Mouse (Mus musculus): ENCODE results near the gene Lat. TPM values are rescaled to one million over a fixed set of nuclear protein-coding genes. Genes with fewer than 3 reads are reported as not detected.
"Not testable (repeated sequence)": the region's sequence is repeated elsewhere in the genome, so short reads cannot be mapped to it uniquely, and the experiment has no call there.

Gene Lat
- polyA plus RNA-seq, 1 experiment from 2014 or later, result 4.5 TPM

DNA sequence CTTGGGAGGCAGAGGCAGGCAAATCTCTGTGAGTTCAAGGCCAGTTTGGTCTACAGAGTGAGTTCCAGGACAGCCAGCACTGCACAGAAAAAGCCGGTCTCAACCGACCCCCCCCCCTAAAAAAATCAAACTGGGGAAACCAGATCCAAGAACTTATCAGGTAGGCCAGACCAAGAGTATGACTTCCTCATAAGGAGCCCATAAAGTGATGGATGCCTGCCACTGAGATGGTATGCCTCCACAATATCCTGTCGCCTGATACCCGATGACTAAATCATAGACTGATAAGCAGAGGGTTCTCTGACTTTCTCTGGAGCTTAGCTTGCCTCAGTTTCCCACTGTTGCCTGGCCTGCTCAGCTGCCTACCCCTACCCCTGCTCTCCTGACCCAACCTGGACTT, 28.5 kb upstream of the Lat start:
- no peaks in the 10 kb centered on the region for H3K36me3 ChIP-seq (ENCODE audit: control insufficient read depth, insufficient read depth, low read length)
- no peak overlapping the region for H3K27ac ChIP-seq (ENCODE audit: low read length)
- no peak overlapping the region for H3K9ac ChIP-seq (ENCODE audit: low read length)
- no peaks in the 10 kb centered on the region for H3K27me3 ChIP-seq (ENCODE audit: control insufficient read depth, insufficient read depth, low read depth, low read length)
- H3K4me1 ChIP-seq (replicated peaks; ENCODE audit: control insufficient read depth, insufficient read depth, low read length), result peaks cover 8% of the 10 kb centered on the region
- H3K9me3 ChIP-seq (ENCODE audit: control insufficient read depth, low read length), result no peaks in the 10 kb centered on the region
- ATAC-seq (ENCODE audit: low read depth), result no peak
- no peak overlapping the region for H3K4me2 ChIP-seq (ENCODE audit: low read depth, low read length)
- H3K4me3 ChIP-seq (ENCODE audit: low read length), result no peak overlapping the region
- 79% methylated on average over 4 of the region's 4 CpGs for WGBS

DNA sequence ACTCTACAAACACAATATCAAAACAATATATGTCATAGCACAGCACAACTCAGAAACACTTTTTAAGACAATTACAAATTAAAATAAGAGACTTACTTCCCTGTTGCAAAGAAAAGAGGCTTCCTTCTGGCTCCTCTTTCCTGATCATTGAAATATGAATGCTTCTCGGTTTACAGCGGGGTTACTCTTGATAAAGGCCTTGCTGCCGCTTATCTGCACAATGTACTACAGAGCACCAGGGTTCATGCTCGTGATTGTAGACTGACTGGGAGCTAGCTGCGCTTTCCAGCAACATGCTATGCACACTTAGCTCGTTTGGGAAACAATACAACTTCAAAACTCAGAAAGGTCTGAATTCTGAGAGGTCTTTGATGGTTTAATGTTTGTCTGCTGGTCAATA, 27.9 kb upstream of the Lat start:
- H3K36me3 ChIP-seq (ENCODE audit: control insufficient read depth, insufficient read depth, low read length), result no peaks in the 10 kb centered on the region
- no peak for ATAC-seq (ENCODE audit: low read depth)
- 47% methylated on average over 6 of the region's 6 CpGs for WGBS
- H3K27ac ChIP-seq (ENCODE audit: low read length), result no peak overlapping the region
- no peaks in the 10 kb centered on the region for H3K9me3 ChIP-seq (ENCODE audit: control insufficient read depth, low read length)
- peak overlapping the region; percentile 16; the same call in 1 of the 2 replicates for H3K4me3 ChIP-seq (ENCODE audit: low read length)
- peak overlapping the region; percentile 44; the same call in 1 of the 2 replicates for H3K9ac ChIP-seq (ENCODE audit: low read length)
- H3K4me1 ChIP-seq (replicated peaks; ENCODE audit: control insufficient read depth, insufficient read depth, low read length), result peaks cover 8% of the 10 kb centered on the region
- no peaks in the 10 kb centered on the region for H3K27me3 ChIP-seq (ENCODE audit: control insufficient read depth, insufficient read depth, low read depth, low read length)
- peak overlapping the region; percentile 46 for H3K4me2 ChIP-seq (ENCODE audit: low read depth, low read length)

DNA sequence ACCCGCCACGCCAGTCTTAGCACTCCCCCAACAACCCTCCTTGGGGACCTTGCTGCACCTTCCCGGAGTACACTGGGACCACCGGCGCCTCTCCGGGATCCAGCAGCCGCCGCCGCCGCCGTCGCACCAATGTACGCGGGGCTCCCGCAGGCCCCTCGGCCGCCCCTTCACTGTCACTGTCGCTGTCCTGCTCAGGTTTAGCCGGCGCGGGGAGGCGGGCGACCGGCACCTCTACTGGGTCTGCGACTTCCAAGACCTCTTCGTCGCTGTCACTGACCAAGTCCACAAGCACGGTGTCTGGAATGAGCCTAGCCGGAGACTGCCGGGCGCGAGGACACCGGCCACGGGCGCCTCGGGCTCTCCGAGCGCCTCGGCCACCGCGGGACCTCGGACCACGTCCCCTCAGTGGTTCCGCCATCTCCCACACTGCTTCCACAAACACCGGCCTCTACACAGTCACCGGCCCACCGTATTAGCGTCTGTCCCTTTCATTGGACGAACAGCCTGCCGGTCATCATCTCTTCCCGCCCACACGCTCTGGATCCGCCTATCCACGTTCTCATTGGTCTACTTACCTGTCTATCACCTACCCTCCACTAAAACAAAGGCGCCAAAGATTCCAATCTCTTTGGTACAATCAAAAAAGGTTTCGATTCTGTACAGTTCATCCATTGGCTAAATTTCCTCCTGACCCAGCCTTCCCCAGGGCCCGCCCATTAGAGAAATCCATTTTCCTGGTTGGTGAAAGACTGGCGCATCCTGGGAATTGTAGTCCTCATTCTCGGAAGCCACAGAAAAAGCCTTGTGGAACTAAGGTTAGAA, 27.1 kb upstream of the Lat start, which contains the start of gene Nfatc2ip:
TSS of gene Nfatc2ip (minus strand) at position 440 of the 822 bp plus-strand sequence.
- ATAC-seq (ENCODE audit: low read depth), result peak; percentile 99
- Histone ChIP-seq H3K4me2 (ENCODE audit: low read depth, low read length) (peak within 1 kb of the TSS; percentile 82), H3K4me1 (replicated peaks; ENCODE audit: control insufficient read depth, insufficient read depth, low read length) (peaks cover 8% of the 10 kb centered on the region), H3K4me3 (ENCODE audit: low read length) (peak within 1 kb of the TSS; percentile 88), H3K27me3 (ENCODE audit: control insufficient read depth, insufficient read depth, low read depth, low read length) (no peaks in the 10 kb centered on the region), H3K36me3 (ENCODE audit: control insufficient read depth, insufficient read depth, low read length) (no peaks in the 10 kb centered on the region), H3K27ac (ENCODE audit: low read length) (no peak within 1 kb of the TSS), H3K9me3 (ENCODE audit: control insufficient read depth, low read length) (no peaks in the 10 kb centered on the region), H3K9ac (ENCODE audit: low read length) (peak within 1 kb of the TSS; percentile 83)
- under 1% methylated on average over 54 of the region's 59 CpGs for WGBS

DNA sequence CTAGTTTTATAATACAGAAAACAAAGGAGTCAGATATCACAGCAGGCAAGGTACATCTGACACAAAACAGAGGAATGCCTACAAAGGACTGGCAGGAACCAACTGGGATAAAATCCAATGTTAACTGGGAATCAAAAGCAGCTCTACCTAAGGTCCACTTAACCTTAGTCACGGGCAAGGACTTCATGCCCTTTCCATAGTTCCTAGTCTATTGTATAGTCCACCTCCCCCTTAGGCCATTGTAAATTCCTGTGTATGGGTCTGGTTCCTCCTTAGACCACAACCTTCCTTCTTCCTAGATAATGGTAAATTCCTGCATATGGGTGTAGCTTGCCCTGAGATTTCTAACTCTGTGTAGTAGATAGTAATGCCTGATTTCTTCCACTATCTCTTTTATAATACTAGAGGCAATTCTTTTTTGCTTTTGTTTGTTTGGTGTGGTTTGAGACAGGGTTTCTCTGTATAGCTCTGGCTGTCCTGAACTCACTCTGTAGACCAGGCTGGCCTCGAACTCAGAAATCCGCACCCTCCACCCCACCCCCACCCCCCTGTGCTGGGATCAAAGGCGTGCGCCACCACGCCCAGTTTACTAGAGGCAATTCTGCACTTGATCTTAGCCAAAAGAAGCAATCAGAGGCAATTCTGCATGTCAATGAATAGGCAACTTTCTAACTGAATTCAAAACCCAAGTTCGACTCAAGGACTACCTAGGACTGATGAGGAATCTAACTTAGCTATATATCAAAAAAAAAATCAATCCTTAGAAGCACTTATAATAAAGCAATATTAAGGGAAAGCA, 22.9 kb upstream of the Lat start:
- H3K9me3 ChIP-seq (ENCODE audit: control insufficient read depth, low read length); H3K4me3 ChIP-seq (ENCODE audit: low read length); H3K27me3 ChIP-seq (ENCODE audit: control insufficient read depth, insufficient read depth, low read depth, low read length); H3K36me3 ChIP-seq (ENCODE audit: control insufficient read depth, insufficient read depth, low read length); H3K4me2 ChIP-seq (ENCODE audit: low read depth, low read length); H3K27ac ChIP-seq (ENCODE audit: low read length); H3K4me1 ChIP-seq (replicated peaks; ENCODE audit: control insufficient read depth, insufficient read depth, low read length); H3K9ac ChIP-seq (ENCODE audit: low read length); ATAC-seq (ENCODE audit: low read depth): not testable (repeated sequence)
- WGBS, result 89% methylated on average over 7 of the region's 7 CpGs

DNA sequence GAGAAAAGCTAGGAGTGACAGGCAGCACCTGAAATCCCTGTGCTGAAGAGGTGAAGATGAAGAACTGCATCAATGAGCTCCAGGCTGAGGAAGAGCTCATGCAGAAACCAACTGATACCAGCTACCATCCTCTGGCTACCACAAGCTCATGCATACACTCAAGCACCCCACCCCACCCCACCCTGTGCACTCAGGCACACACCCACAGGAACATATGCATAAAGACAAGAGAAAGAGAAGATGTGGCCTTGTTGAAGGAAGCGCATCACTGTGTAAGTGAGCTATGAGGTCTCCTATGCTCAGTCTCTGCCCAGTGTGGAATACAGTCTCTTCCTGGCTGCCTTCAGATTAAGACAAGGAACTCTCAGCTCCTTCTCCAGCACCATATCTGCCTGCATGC, 18.8 kb upstream of the Lat start:
- 100% methylated on average over 1 of the region's 1 CpGs for WGBS
- no peak overlapping the region for H3K4me2 ChIP-seq (ENCODE audit: low read depth, low read length)
- ATAC-seq (ENCODE audit: low read depth), result no peak
- peaks cover 18% of the 10 kb centered on the region for H3K36me3 ChIP-seq (ENCODE audit: control insufficient read depth, insufficient read depth, low read length)
- no peak overlapping the region for H3K9ac ChIP-seq (ENCODE audit: low read length)
- H3K9me3 ChIP-seq (ENCODE audit: control insufficient read depth, low read length), result no peaks in the 10 kb centered on the region
- H3K27me3 ChIP-seq (ENCODE audit: control insufficient read depth, insufficient read depth, low read depth, low read length), result no peaks in the 10 kb centered on the region
- no peak overlapping the region for H3K27ac ChIP-seq (ENCODE audit: low read length)
- no peaks in the 10 kb centered on the region for H3K4me1 ChIP-seq (replicated peaks; ENCODE audit: control insufficient read depth, insufficient read depth, low read length)
- H3K4me3 ChIP-seq (ENCODE audit: low read length), result no peak overlapping the region

DNA sequence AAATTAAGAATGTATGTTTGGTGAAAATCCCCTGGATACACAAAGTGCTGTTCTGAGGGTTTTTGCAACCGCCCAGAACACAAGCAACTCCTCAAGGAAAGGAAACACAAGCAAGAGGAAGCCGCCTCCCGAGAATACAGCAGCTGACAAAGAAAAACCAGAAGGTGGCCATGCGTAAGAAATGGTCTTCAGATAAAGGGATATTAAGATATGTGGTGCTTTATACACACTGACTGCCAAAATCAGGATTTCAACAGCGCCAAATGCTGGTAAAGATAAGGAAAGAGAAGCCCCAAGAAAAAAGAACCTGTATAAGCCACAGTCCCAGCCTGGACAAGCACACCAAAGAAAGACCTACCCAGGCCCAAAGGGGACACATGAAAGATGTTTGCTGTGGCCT, 14.2 kb upstream of the Lat start:
- H3K27me3 ChIP-seq (ENCODE audit: control insufficient read depth, insufficient read depth, low read depth, low read length), result no peaks in the 10 kb centered on the region
- peaks cover 10% of the 10 kb centered on the region for H3K36me3 ChIP-seq (ENCODE audit: control insufficient read depth, insufficient read depth, low read length)
- H3K9ac ChIP-seq (ENCODE audit: low read length), result no peak overlapping the region
- H3K9me3 ChIP-seq (ENCODE audit: control insufficient read depth, low read length), result no peaks in the 10 kb centered on the region
- no peak overlapping the region for H3K27ac ChIP-seq (ENCODE audit: low read length)
- 81% methylated on average over 5 of the region's 5 CpGs for WGBS
- no peak overlapping the region for H3K4me3 ChIP-seq (ENCODE audit: low read length)
- H3K4me2 ChIP-seq (ENCODE audit: low read depth, low read length), result no peak overlapping the region
- ATAC-seq (ENCODE audit: low read depth), result no peak
- no peaks in the 10 kb centered on the region for H3K4me1 ChIP-seq (replicated peaks; ENCODE audit: control insufficient read depth, insufficient read depth, low read length)

DNA sequence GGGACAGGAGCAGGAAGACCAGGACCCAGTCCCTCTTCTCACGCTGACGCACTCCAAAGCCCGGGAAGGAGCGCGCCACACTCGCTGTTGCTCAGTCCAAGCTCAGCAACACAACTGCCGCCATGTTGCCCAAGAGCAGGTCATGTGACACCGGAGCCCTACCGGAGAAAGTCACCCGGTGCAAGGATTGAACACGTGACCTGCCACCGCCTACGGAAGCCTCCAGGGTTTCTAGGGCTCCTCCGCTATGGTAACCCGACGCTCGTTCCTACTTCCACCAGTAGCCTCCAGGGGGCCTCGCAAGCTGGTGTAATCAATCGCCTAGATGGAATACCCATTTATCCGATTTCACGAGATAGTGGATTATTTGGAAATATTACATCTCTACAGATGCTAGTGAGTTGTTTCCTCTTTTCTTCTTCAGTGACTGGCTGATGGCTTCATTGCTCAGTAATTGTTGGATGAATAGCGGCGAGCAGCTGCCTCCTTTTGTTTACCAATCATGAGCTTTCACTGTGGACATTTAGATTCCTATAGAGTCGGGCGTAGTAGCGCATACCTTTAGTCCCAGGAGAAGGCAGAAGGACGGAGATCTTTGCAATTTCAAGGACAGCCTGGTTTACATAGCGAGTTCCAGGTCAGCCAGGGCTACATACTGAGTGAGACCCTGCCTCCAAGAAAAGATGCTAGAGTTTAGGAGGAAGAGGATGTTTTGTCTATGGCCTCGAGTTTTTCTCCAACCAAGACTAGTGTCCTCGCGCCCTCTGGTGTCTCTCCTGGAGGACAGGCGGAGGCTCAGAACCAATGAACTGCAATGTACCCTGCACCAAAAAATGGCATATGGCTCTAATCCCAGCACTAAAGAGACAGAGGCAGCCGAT, 8.1 kb upstream of the Lat start, which contains the start of gene Spns1:
TSS of gene Spns1 (minus strand) at position 173 of the 881 bp plus-strand sequence.
- ATAC-seq (ENCODE audit: low read depth), result peak; percentile 99
- under 1% methylated on average over 33 of the region's 33 CpGs for WGBS
- peak within 1 kb of the TSS; percentile 94 for H3K4me2 ChIP-seq (ENCODE audit: low read depth, low read length)
- peak within 1 kb of the TSS; percentile 89 for H3K9ac ChIP-seq (ENCODE audit: low read length)
- peak within 1 kb of the TSS; percentile 93 for H3K4me3 ChIP-seq (ENCODE audit: low read length)
- peaks cover 17% of the 10 kb centered on the region for H3K4me1 ChIP-seq (replicated peaks; ENCODE audit: control insufficient read depth, insufficient read depth, low read length)
- H3K9me3 ChIP-seq (ENCODE audit: control insufficient read depth, low read length), result no peaks in the 10 kb centered on the region
- H3K27me3 ChIP-seq (ENCODE audit: control insufficient read depth, insufficient read depth, low read depth, low read length), result no peaks in the 10 kb centered on the region
- no peaks in the 10 kb centered on the region for H3K36me3 ChIP-seq (ENCODE audit: control insufficient read depth, insufficient read depth, low read length)
- peak within 1 kb of the TSS; percentile 50 for H3K27ac ChIP-seq (ENCODE audit: low read length)

DNA sequence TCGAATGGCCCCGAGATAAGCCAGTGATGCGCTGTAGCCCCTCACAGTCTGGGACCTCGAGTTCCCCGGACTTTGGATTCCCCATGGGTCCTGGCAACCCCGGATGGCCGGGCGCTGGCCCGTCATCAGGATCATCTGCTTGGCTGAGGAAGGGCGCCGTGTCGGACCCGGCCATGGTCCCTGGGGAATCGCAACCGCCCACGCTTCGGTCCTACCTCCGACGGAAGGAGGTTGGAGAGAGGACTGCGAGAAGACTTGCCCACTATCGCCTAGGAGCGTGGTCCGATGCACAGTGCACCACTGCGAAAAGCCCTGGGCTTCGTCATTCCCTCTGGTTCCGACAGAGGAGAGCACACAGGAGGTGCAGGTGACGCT, 7.5 kb upstream of the Lat start:
- Histone ChIP-seq H3K27ac (ENCODE audit: low read length) (peak overlapping the region; percentile 36; the same call in 1 of the 2 replicates), H3K4me3 (ENCODE audit: low read length) (peak overlapping the region; percentile 93), H3K9ac (ENCODE audit: low read length) (peak overlapping the region; percentile 89), H3K4me2 (ENCODE audit: low read depth, low read length) (peak overlapping the region; percentile 94), H3K9me3 (ENCODE audit: control insufficient read depth, low read length) (no peaks in the 10 kb centered on the region), H3K27me3 (ENCODE audit: control insufficient read depth, insufficient read depth, low read depth, low read length) (no peaks in the 10 kb centered on the region), H3K4me1 (replicated peaks; ENCODE audit: control insufficient read depth, insufficient read depth, low read length) (peaks cover 17% of the 10 kb centered on the region), H3K36me3 (ENCODE audit: control insufficient read depth, insufficient read depth, low read length) (no peaks in the 10 kb centered on the region)
- ATAC-seq (ENCODE audit: low read depth), result peak; percentile 55
- WGBS, result 0% methylated on average over 27 of the region's 27 CpGs

Data from lung, embryonic 16.5 days (tissue).